Mouse (Mus musculus): ENCODE data around the gene Rpl5. TPM values are rescaled to one million over a fixed set of nuclear protein-coding genes. Genes with fewer than 3 reads are reported as not detected.

The Rpl5 gene
- polyA plus RNA-seq, 1 experiment from 2014 or later: 62.5 TPM

GRCm38 (mm10) chr5:107948899-107949298, 48.6 kb downstream of the Rpl5 start:
- Histone ChIP-seq H3K4me1 (ENCODE audit: control insufficient read depth, insufficient read depth, low read length) (no peaks in the 10 kb centered on the region; the same call in 1 of the 2 replicates), H3K4me2 (ENCODE audit: low read length) (no peak overlapping the region), H3K27me3 (ENCODE audit: control insufficient read depth, insufficient read depth, low read depth, low read length) (no peaks in the 10 kb centered on the region), H3K36me3 (ENCODE audit: control insufficient read depth, insufficient read depth, low read length) (no peaks in the 10 kb centered on the region), H3K27ac (ENCODE audit: low read length) (no peak overlapping the region), H3K9ac (ENCODE audit: low read depth, low read length) (no peak overlapping the region), H3K9me3 (replicated peaks; ENCODE audit: control insufficient read depth, low read length, poor library complexity, severe bottlenecking) (no peaks in the 10 kb centered on the region), H3K4me3 (ENCODE audit: low read depth, low read length) (no peak overlapping the region)
- ATAC-seq: no peak
- 76% methylated on average over 1 of the region's 1 CpGs for WGBS

- H3K36me3 ChIP-seq (ENCODE audit: control insufficient read depth, insufficient read depth, low read length): no peaks in the 10 kb centered on the region
- H3K9ac ChIP-seq (ENCODE audit: low read depth, low read length): no peak overlapping the region
- H3K4me3 ChIP-seq (ENCODE audit: low read depth, low read length): no peak overlapping the region
- no peaks in the 10 kb centered on the region; the same call in 1 of the 2 replicates for H3K4me1 ChIP-seq (ENCODE audit: control insufficient read depth, insufficient read depth, low read length)
- H3K4me2 ChIP-seq (ENCODE audit: low read length): no peak overlapping the region
- 98% methylated on average over 3 of the region's 3 CpGs for WGBS
- no peak overlapping the region for H3K27ac ChIP-seq (ENCODE audit: low read length)
- H3K27me3 ChIP-seq (ENCODE audit: control insufficient read depth, insufficient read depth, low read depth, low read length): no peaks in the 10 kb centered on the region
- ATAC-seq: no peak
- no peaks in the 10 kb centered on the region for H3K9me3 ChIP-seq (replicated peaks; ENCODE audit: control insufficient read depth, low read length, poor library complexity, severe bottlenecking)
Measured at GRCm38 (mm10) chr5:107949607-107950006, 49.3 kb downstream of the Rpl5 start.

- no peak for ATAC-seq
- no peaks in the 10 kb centered on the region for H3K9me3 ChIP-seq (replicated peaks; ENCODE audit: control insufficient read depth, low read length, poor library complexity, severe bottlenecking)
- H3K4me3 ChIP-seq (ENCODE audit: low read depth, low read length): no peak overlapping the region
- H3K27me3 ChIP-seq (ENCODE audit: control insufficient read depth, insufficient read depth, low read depth, low read length): no peaks in the 10 kb centered on the region
- no peaks in the 10 kb centered on the region for H3K36me3 ChIP-seq (ENCODE audit: control insufficient read depth, insufficient read depth, low read length)
- WGBS: 84% methylated on average over 5 of the region's 5 CpGs
- no peak overlapping the region for H3K9ac ChIP-seq (ENCODE audit: low read depth, low read length)
- H3K4me2 ChIP-seq (ENCODE audit: low read length): no peak overlapping the region
- no peaks in the 10 kb centered on the region; the same call in 1 of the 2 replicates for H3K4me1 ChIP-seq (ENCODE audit: control insufficient read depth, insufficient read depth, low read length)
- H3K27ac ChIP-seq (ENCODE audit: low read length): no peak overlapping the region
Measured at GRCm38 (mm10) chr5:107950643-107951042, 50.3 kb downstream of the Rpl5 start.

Other genes with a start within 250 kb of the Rpl5 start
- gene Gfi1, start 174.5 kb upstream of the Rpl5 start, polyA plus RNA-seq (2015; fragmentation: Nextera tagmentation; extraction: Ambion mirVana): not detected in 2 replicates
- 0.10 and 0.16 TPM in 2 replicates for gene Ube2d2b, start 70.4 kb upstream of the Rpl5 start, polyA plus RNA-seq (2015; fragmentation: Nextera tagmentation; extraction: Ambion mirVana)
- 43.0 and 46.5 TPM in 2 replicates for gene Evi5, start 25.4 kb upstream of the Rpl5 start, polyA plus RNA-seq (2015; fragmentation: Nextera tagmentation; extraction: Ambion mirVana)
- 57.9 and 67.8 TPM in 2 replicates for gene Fam69a, start 86.6 kb downstream of the Rpl5 start, polyA plus RNA-seq (2015; fragmentation: Nextera tagmentation; extraction: Ambion mirVana)
- 92.4 and 99.5 TPM in 2 replicates for gene Mtf2, start 165.2 kb downstream of the Rpl5 start, polyA plus RNA-seq (2015; fragmentation: Nextera tagmentation; extraction: Ambion mirVana)
- 17.1 and 23.3 TPM in 2 replicates for gene Tmed5, start 232.1 kb downstream of the Rpl5 start, polyA plus RNA-seq (2015; fragmentation: Nextera tagmentation; extraction: Ambion mirVana)
- gene Ccdc18, start 232.4 kb downstream of the Rpl5 start, polyA plus RNA-seq (2015; fragmentation: Nextera tagmentation; extraction: Ambion mirVana): 2.5 and 2.7 TPM in 2 replicates